Mouse (Mus musculus) megakaryocyte, adult 5-6 weeks (primary cell): ENCODE results near the gene Prkrip1. TPM values are rescaled to one million over a fixed set of nuclear protein-coding genes. Genes with fewer than 3 reads are reported as not detected.

Experiments
- ATAC-seq: 2 replicates; pipeline ENCODE4 v1.8.0; 2016; ENCODE audit warnings: mild to moderate bottlenecking, inconsistent platforms; ENCODE audit not compliant: poor library complexity, severe bottlenecking
- total RNA-seq, 2 experiments: library from RNA; stranded (forward) in 1 of 2; stranded (reverse) in 1 of 2; fragments of 153-499, 151-499 nt in 1 of 2; fragments of 221-1000, 200-1000 nt in 1 of 2; gene quantifications; 2 replicates each; pipeline versions ENCODE4 v1.2.3 to v1.2.4; 2015 to 2017

The Prkrip1 gene
- total RNA-seq (2015) (8.7 and 15.7 TPM in 2 replicates), total RNA-seq (2017) (46.0 and 50.7 TPM in 2 replicates)

DNA sequence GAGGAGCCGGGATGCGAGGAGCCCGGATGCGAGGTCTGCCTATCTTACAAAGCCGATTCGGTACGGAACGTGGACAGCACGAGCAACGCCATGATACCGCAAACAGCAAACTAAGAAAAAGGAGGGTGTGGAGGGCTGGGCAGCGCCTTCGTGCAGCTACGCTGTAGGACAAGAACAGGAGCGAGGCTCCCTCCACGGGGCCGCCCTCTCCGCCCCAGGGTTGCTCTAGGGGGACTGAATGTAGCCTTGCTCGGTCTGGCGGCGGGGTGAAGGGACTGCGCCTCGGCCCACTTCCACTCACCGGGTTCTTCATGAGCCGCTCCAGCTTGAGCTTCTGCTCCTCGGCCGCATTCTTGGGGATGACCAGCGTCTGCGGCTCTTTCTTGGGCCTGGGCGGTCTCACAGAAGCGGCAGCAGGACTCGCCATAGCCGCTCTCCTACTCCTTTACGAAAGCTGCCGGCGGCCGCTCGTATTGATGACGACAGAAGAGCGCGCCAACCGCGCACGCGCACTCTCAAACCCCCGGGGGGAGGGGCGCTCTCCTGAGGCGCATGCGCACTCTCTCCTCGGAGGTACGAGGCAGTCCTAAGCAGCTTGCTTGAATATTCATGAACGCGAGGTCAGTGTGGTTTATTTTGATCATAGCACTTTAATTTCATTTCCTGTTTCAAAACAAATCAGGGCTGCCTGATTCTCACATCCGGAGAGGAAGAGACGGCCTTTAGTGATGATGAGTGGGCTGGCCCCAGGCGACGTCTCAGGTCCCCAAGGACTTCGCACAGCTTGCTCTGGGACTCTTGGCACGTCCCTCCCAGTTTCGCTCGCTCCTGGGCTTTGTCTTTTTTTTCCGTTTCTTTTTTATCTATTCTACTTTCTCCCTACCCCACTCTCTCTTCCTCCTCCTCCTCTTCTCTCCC is at the start of gene Prkrip1:
Gene Prkrip1 (minus strand): TSS at position 490 of the 918 bp plus-strand sequence.
- ATAC-seq = peak; percentile 86

DNA sequence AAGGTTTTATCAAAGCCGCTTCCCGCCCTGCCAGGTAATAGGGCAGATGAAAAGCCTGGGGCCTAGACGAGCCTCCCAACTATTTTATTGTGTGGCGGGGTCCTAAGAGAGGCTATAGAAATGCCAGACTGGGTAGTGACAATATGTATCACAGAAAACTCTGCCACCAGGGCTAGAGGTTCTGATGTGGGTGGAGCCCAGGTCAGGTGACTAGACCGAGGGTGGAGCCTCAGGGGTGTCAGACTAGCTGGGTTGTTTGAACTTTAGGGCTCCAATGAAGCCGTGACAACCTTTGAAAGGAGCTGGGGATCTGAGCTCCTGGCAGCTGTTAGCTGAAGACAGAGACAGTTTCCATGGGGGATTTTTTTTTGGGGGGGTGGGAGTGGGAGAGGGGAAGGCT is 49.7 kb upstream of the Prkrip1 start:
- ATAC-seq = no peak

DNA sequence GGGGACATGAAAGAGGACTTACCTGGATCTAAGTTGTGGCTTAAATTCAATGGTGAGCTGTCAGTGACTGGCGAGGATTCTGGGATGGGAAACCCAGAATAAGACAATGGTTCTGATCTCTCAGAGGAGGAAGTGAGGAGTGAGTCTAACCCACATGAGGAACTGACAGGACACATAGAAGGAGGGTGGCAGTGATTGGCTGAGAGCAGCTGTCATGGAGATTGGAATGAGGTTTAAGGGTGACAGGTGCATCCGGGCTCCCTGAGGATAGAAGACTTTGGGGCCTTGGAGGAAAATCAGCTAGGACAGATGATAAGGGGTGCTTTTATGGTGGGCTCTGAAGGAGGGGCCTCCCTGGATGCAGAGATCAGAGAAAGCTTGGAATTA is 47.7 kb upstream of the Prkrip1 start, which contains the start of gene Sh2b2:
Gene Sh2b2 (minus strand): TSS at position 105 of the 387 bp plus-strand sequence.
- peak; percentile 58 for ATAC-seq

DNA sequence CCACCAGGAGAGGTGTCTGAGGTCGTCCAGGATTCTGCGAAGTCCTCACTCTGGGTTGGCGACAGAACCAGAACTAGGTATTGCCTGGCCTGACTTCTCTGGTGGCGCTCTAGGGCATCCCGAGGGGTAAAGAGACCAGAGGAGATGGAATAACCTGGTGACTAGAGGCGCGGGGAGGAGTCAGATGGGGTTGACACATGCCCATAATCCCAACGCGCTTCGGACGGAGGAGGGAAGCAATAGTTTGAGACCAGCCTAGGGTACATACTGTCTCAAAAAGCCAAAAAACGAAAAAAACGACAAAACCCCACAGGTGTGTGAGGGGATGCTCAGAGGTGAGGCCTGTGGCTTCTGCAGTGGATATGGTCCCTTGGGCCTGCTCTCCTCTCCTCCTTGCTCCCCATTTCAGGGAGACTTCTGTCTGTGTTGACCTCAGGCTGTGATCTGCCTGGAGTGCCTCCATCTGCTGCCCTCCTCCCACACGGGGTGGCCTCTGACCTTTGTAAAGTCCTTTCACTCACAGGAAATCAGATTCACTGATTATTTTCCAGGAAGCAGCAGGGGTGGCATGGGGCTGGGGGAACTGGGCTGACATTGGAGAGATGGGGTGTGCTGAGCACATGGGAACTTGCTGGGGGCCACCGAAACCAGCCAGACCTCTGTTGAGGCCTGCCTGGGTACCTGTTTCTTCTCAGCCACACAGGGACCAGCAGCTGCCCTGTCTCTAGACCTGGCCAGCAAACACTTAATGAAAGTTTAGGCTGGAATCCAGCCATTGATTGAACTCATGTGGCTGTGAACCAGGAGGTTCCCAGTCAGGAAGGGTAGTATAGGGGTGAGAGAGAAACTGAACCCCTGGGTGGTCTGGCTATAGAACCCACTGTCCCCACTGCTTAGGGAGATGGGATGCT is 47.0 kb upstream of the Prkrip1 start:
- no peak for ATAC-seq

DNA sequence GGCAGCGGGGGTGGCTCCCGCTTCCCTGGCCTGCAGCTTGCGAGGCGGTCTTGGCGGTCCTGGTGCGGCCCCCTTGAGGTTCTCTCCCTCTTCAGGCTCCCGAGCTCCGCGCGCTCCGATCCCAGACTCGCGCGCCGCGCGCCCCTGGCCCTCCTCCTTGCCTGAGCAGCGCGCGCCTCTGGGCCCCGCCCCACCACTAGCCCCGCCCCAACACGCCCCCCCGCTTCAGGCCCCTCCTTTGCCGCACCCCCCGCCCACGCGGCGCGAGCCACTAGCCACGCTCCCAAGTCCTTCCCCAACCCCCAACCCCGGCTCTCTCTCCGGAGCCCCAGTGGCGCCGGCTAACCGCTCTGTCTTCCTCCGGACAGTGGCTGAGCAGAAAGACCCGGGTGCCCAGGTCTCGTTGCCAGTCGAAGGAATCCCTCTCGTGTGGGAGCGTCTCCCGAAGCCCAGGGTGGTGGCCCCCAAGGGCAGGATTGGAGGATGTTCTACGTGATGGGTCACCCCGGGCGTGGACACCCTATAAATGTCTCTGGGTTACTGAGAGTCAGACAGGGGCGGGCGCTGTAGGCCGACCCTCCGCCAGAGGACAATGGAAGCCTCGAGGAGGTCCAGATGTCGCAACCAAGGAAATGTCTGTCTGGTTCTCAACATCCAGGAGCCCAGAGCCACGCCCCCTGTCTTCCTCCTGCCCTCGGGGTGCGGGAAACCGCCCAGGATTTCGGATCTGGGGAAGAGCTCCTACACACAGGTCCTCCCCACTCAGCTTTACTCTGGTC is 46.2 kb upstream of the Prkrip1 start:
- ATAC-seq = peak; percentile 63

DNA sequence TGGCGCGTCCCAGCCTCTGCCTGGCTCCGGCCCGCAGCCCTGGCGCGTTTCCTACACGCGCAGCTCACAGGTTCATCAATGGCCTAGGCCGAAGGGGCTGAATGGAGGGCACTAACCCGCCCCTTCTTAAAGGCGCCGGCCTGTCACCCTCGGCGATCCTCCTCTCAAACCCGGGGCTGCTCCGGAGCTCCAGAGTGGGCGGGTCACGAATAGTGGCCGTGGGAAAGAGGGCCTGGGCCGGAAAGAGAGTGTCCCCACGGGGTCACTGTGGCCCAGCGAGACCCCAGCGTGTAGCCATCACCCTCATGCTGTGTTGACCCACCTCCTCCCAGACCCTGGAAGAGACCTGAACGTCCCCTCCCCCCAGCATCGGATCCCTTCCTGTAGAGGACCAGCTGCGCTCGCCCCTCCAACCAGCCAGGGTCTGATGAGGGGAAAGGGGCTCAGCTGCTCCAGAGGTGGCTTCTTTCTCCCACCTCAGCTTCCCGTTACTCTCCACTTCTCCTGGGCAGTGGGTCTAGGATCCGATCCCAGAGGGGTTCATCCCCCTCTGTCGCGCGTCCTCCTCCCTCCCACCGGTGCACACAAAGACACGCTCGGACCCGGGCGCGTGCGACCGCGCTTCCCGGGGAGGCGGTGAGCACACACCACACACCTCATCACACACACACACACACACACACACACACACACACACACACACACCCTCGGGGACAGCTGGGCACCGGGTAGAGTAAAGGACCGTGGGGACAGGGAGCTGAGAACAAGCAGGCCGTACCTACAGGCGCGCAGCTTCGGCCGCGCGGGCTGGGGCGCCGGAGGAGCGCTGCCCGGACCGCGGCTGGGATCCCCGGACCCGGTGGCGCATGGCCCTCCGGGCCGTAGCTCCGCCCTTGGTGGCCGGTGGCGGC is 45.3 kb upstream of the Prkrip1 start:
- ATAC-seq = peak; percentile 9; the same call in 1 of the 2 replicates

DNA sequence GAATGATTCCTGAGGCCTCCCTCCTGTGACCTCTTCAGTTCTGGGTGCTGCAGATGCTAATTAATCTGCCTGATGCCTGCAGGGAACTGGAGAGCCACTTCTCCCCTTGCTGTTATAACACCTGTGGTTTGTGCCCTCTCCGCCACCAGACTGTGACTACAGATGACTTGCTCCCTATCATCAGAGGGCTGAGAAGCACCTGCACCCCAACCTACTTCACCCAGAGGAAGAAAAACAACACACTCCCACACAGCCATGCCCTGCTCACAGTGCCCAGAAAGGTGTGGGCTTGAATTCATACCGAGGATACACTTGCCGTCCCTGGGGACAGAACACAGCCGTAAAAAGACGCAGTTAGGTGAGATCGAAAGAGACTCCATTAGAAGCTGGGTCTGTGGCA is 42.4 kb upstream of the Prkrip1 start:
- ATAC-seq = no peak

DNA sequence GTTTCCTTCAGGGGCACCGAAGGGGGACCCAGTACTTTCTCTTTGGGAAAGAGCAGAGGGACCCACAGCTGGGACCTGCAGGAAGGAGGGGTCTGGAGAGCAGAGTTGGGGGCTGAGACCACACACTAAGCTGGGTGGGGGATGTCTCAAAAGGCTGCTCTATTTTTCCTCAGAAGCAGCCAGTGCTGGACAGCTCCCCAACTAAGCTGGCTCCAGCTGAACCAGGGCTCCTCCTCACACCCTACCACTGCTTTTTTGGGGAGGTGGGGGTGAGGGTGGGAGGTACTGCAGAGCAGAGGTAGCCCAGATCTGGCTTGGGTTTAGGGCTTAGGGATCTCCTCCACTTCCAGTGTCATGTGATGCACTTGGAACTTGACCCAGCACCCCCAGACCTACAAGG is 41.6 kb upstream of the Prkrip1 start:
- no peak for ATAC-seq

DNA sequence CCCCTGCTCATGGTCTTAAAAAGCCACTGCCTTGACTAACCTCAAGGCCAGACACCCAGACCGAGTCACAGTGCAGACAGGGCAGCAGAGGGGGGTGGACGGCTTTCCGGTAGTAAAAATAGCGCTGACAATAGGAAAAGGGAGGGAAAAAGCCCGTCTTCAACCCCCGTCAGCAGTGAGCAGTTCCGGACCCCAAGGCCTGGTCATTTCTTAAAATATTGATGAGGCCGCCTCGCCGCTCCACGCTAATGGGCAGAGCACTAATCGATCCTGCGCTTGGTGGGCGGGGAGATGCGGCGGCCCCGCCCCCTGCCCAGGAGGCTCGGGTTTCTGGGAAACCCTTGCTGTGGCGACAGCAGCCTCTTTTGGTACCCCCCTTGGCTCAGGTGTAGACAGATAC is 38.8 kb upstream of the Prkrip1 start:
- ATAC-seq = no peak

DNA sequence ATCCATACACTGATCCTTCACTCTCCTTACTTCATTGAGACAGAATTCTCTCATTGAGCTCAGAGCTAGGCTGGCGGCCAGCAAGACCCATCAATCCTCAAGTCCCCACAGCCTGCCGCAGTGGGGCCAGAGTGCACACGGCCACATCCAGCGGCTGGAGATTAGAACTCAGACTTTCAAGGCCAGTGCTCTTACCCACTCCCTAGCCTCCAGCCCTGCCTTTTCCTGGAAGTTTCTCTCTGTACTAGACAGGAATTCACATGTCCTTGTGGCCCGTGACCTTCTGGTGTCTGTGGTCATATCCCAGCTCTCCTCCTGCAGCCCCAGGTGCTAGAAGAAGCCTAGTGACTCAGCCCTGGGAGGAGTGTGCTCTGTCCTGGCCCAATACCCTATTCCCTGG is 37.8 kb upstream of the Prkrip1 start:
- no peak for ATAC-seq

DNA sequence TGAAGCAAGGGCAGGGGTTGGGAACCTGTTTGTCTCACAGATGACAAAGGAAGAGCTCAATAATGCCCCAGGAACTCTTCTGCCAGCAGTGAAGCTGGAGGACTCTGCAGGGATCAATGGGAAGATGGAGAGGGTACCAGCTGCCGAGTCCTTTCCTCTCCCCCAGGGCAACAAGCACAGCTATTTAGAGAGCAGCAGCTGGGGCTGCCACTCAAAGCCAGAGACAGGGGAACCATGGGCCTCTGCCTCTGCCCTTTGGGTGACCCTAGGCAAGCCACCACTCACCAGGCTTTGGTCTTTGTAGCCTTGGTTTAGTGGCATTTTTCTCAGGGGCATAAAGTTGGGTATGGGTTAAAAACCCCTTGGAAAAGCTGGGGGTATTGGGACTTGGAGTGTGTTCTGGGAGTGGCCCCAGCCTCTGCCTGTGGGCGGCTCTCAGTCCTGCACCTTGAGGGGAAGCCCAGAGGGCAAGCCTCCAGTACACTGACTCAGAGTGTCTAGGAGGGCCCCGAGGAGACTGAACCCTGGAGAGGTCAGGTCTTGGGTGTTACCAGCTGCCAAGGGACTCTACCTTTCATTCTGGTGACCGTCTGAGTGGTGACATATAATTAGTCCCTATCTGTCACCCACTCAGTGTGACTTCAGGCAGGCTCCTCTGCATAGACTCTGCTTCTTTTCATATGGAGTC is 31.7 kb upstream of the Prkrip1 start:
- no peak for ATAC-seq

DNA sequence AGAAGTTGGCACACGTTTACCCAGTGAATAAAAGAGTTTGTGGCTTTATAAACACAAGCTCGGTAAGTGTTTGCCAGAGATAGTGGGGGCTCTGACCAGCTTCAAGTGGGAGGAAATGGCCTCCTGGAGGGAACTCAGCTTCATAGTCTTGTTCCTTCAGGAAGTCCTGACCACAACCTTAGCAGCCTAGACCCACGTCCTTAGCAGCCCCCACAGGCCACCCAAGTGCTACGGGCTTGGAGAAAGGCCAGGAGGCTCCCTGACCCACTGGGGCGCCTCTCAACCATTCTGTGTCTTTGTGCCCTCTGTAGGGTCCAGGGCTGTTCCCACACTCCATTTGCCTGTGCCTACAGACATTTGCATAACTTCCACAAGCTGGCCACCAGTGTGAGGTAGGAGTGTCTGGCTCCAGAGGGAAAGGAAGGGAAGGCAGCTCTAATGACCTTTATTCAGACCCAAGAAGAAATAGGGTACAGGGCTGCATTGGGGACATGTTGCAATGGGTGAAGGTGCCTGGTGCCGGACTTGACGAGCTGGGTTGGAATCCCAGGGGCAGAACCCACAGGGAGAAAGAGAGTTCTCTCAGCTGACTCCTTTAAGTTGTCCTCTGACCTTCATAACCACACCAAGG is 27.6 kb upstream of the Prkrip1 start:
- ATAC-seq = no peak

DNA sequence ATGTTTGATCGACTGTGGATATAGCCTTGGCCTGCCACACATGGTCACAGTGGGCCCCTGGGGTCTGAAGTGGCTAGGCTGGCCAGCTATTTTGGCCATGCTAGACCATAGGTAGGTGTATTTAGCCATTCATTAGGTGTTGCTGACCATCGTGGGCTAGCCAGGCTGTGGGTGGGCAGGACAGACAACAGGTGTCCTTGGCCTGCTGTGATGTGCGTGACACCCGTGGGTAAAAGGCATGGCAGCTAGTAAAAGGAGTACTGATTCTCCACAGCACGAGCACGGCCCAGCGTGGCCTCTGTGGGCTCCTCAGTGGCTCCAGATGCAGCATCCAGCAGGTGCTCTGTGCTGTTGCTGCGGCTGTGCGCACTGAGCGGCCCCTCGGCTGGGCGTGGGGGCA is 19.8 kb upstream of the Prkrip1 start:
- ATAC-seq = no peak

DNA sequence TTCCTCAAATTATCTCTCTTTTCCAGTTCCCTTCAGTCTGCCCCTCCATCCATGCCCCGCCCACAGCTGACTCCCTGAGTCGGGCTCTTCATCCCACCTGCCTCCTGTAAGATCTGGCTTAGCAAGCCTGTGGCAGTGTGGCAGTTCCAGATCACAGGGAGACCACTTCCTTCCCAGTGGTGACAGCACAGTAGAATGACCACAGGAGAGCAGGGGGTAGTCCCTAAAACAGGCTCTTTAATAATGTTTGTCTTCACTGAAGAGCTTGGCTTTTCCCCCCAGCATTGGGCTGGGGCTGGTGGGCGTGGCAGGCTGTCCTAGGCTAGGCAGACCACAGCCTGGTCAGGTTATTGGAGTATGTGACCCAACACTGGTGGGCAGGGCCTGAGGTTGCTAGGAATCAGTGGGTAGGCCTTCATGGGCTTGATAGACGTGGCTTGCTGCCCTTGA is 19.2 kb upstream of the Prkrip1 start:
- peak; percentile 19 for ATAC-seq

DNA sequence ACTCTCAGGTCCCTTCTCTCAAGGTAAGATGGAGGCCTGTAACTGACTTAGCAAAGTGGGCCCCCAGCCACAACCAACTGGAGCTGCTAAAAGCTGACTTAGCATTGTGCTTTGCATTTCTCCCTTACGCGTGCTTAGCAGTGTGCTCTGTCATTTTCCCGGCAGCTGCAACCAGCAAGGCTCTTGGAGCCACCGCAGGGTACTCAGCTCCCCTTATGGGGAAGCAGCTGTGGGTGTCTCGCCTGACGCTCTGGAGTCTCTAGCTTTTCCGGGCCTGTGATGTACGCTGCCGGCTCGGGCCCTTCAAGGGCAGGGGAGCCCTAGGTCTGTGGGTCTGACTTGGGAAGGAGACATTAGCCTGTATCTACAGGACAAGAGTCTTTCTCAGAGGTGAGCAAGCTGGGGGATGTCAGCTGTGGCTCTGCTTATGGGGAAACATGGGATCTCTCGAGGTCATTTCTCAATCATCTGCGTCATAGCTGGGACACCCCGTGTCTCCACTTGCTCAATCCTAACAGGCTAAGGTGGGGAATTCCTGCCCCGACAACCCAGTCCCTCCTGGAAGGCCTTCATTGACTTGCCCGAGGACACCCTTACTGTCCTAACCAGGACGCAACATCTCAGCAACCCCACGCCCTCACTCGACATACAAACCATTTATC is 18.4 kb upstream of the Prkrip1 start:
- ATAC-seq = peak; percentile 64

DNA sequence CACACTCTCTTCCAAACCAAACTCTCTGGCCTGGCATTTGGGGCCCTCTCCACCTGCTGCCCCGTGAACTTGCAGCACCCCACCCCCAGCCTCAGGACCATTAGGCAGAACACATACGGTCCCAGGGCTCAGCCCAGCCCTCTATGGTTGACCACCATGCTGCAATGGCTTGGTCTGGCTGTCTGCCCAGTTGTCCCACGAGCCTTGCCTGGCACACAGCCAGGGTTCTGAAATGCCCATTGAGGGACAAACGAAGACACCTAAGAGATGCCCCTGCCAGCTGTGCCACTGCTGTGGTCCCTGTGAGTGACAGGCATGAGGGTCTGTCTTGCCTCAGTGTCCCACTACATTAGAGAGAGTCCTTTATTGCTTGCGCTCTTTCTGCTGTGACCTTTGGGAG is 17.2 kb upstream of the Prkrip1 start:
- no peak for ATAC-seq

DNA sequence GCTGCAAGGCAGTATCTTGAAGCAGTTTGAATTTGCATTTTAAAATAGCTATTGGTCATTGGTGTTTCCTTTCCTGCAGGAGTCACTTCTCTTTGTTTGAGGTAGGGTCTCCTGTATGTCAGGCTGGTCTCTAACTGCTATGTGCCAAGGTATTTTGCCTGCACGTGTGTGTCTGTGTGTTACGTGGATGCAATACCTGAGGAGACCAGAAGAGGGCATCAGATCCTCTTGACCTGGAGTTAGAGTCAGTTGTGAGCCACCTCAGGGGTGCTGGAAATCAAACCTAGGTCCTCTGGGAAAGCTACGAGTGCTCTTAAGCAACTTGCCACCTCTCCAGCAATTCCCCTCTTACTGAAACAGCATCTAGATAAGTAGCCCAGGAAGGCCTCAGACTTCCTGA is 16.4 kb upstream of the Prkrip1 start:
- no peak for ATAC-seq

DNA sequence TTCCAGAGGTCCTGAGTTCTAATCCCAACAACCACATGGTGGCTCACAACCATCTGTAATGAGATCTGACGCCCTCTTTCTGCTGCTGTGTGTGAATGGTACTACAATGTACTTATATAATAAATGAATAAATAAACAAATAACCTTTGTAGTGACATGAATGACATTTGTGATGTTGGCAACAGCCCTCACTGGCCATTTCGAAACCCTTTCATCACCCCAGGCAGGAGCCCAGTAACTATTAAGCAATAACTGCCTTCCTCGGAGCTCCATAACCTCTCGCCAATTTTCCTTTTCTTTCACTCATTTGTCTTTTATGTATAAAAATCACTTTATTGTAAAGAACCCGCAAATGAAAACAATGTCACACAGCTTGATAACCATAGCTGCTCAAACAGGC is 15.0 kb upstream of the Prkrip1 start:
- no peak for ATAC-seq
